Mouse (Mus musculus) inflammation-experienced regulatory T-cells, adult 16 weeks (primary cell): ENCODE data around the gene Gm10697. TPM values are rescaled to one million over a fixed set of nuclear protein-coding genes. Genes with fewer than 3 reads are reported as not detected.

Experiments used
- polyA plus RNA-seq: library from polyadenylated mRNA; unstranded; fragments of 100-300 nt; shearing (Covaris generic); gene quantifications from one replicate; pipeline ENCODE4 v1.2.1, GENCODE M21; 2017

The Gm10697 gene
- polyA plus RNA-seq: not detected

DNA sequence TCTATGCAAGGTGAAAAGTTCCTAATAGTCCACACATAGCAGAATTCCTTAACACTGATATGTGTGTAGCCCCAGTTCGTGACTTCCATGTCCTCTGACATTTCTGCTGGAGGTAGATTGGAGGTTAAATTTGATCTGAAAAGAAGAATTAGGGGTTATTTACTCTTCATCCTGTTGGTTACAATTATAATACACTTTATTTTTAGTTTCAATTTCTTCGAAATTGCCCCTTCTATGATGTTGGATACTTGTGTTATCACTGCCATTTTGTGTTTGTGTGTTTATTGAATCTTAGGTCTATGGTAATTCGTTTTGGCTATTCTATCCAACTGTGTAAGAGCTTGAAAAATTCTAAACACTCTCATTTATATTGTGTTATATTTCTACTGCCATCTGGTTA, at the start of gene Gm10697:
Gene Gm10697, minus strand, starts transcription at position 101 of the 400 bp plus-strand sequence.

DNA sequence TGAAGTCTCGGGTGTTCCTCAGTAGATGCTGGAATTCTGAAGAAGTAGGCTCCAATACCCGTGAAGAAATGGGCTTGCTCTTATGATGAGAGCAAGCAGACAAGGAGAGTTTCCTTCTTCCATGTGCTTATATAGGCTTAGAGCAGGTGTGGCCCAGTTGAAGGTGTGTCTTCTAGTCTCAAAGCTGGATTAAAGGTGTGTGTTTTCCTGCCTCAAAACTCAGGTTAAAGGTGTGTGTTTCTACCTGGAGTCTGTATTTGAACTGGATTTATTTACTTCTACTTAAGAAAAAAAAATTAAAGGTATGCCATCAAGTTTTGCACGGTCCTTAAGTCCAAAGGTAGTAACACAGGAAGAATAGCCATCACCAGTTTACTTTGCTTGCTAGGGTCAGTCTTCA, 17.7 kb downstream of the Gm10697 start, which contains the start of gene Gm9125:
Gene Gm9125, minus strand, starts transcription at position 101 of the 400 bp plus-strand sequence.

Other genes with a start within 250 kb of the Gm10697 start
- not detected for gene Tdpoz3, start 246.6 kb downstream of the Gm10697 start, polyA plus RNA-seq
- gene Gm9117, start 129.1 kb downstream of the Gm10697 start, polyA plus RNA-seq: not detected
- gene Tdpoz5, start 111.3 kb downstream of the Gm10697 start, polyA plus RNA-seq: not detected
- gene Gm9125, start 17.8 kb downstream of the Gm10697 start, polyA plus RNA-seq: not detected
- 0.21 TPM for gene Gm10696, start 105.5 kb upstream of the Gm10697 start, polyA plus RNA-seq
- gene Gm5286, start 124.1 kb upstream of the Gm10697 start, polyA plus RNA-seq: not detected
- not detected for gene Gm4778, start 191.4 kb upstream of the Gm10697 start, polyA plus RNA-seq
- 7.9 TPM for gene Them4, start 237.4 kb upstream of the Gm10697 start, polyA plus RNA-seq